In the genomic region with DNA sequence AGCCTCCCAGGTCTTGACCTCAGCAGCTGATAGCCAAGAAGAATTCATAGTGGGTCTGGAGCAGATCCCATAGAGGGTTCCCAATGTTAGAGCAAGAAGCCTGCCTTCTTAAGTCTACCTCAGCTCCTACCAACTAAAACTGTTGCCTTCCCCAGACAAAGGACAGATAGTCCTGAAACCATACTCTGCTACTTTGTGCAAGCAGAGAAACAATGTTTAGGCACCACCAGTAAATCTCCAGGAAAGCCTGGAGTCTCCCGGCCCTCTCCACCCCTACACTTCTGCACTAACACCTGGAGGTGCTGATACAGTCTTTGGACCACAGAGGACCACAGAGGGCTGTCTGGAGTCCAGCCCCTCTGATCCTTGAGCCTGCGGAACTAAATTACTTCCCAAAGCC, we compare ENCODE assay signal across 17 mouse cellular contexts. TPM values are rescaled to one million over a fixed set of nuclear protein-coding genes. Genes with fewer than 3 reads are reported as not detected.
DNase-seq lines count a peak whose midpoint lies in the region; ATAC-seq and TF ChIP-seq lines count a peak whose summit lies in the region.
"Had no signal": no experiment of that assay in that cellular context is flagged by ENCODE, and none has a peak within 500 bp of the region (broad histone marks: within the 10 kb centered on the region; RNA-seq: fewer than 3 reads in every experiment).

No protein-coding gene starts in this region.

- no peaks in the 10 kb centered on the region for H3K9me3 ChIP-seq in heart, embryonic 10.5 days
- H3K9me3 ChIP-seq in liver, postnatal 0 days (ENCODE audit: low read length) = no peaks in the 10 kb centered on the region
- H3K9me3 ChIP-seq in forebrain, postnatal 0 days (ENCODE audit: low read length) = no peaks in the 10 kb centered on the region

- TF ChIP-seq EP300 in liver, postnatal 0 days (IDR thresholded peaks at IDR 0.05; ENCODE audit: low read depth) = no peak

- peak; percentile 6 for DNase-seq in cerebellum, adult 11-12 months
- no peak for DNase-seq in cerebellum, adult 18-20 months
- DNase-seq in heart, embryonic 10.5 days (ENCODE audit: low spot score) = peak; percentile 72
- no peak for DNase-seq in heart, adult 8-10 months (ENCODE audit: low spot score)
- DNase-seq in liver = peak; percentile 0
- no peak for DNase-seq in liver, postnatal 0 days
- DNase-seq in forebrain, postnatal 0 days = no peak
- no peak for DNase-seq in adrenal gland, postnatal 4 days (ENCODE audit: low spot score in 2 of 2)
- DNase-seq: adrenal gland, adult 8-10 months; gastrocnemius, postnatal 10 days; kidney, adult 2 months; kidney, postnatal 10 days; thymus, postnatal 14 days had no signal

- H3K27ac ChIP-seq in heart, embryonic 10.5 days = no peak overlapping the region
- H3K27ac ChIP-seq in liver, postnatal 0 days (ENCODE audit: low read depth) = no peak overlapping the region
- H3K27ac ChIP-seq in forebrain, postnatal 0 days (ENCODE audit: low read depth, low read length) = peak overlapping the region; percentile 73

- H3K27me3 ChIP-seq in heart, embryonic 10.5 days (ENCODE audit: insufficient read depth, poor library complexity, severe bottlenecking) = peaks cover 5% of the 10 kb centered on the region; the same call in 1 of the 2 replicates
- no peaks in the 10 kb centered on the region for H3K27me3 ChIP-seq in liver, postnatal 0 days (ENCODE audit: insufficient read depth, low read length)
- no peaks in the 10 kb centered on the region for H3K27me3 ChIP-seq in forebrain, postnatal 0 days (ENCODE audit: insufficient read depth, low read length)

- no peak overlapping the region for H3K9ac ChIP-seq in liver, postnatal 0 days (replicated peaks)
- H3K9ac ChIP-seq in forebrain, postnatal 0 days = no peak overlapping the region

- TF ChIP-seq CTCF in liver, postnatal 0 days (IDR thresholded peaks at IDR 0.05; ENCODE audit: low read depth) = no peak
- TF ChIP-seq CTCF in forebrain, postnatal 0 days (IDR thresholded peaks at IDR 0.05; ENCODE audit: low read depth) = no peak

- H3K4me2 ChIP-seq in liver, postnatal 0 days (ENCODE audit: low read depth, low read length) = no peak overlapping the region
- H3K4me2 ChIP-seq in forebrain, postnatal 0 days (ENCODE audit: low read depth) = no peak overlapping the region
- H3K4me2 ChIP-seq: heart, embryonic 11.5 days had no signal

- 67% methylated on average over 2 of the region's 2 CpGs for WGBS in heart, embryonic 10.5 days
- 87% methylated on average over 2 of the region's 2 CpGs for WGBS in liver, postnatal 0 days (ENCODE audit: insufficient replicate concordance)
- 75% methylated on average over 2 of the region's 2 CpGs for WGBS in forebrain, postnatal 0 days

- H3K4me3 ChIP-seq in heart, embryonic 10.5 days = no peak overlapping the region
- no peak overlapping the region for H3K4me3 ChIP-seq in liver, postnatal 0 days (ENCODE audit: low read depth, low read length)
- H3K4me3 ChIP-seq in forebrain, postnatal 0 days (ENCODE audit: low read depth, low read length) = no peak overlapping the region
- H3K4me3 ChIP-seq: megakaryocyte, embryonic 14.5 days had no signal

- H3K4me1 ChIP-seq in heart, embryonic 10.5 days = peaks cover 39% of the 10 kb centered on the region
- H3K4me1 ChIP-seq in liver, postnatal 0 days (ENCODE audit: insufficient read depth) = peaks cover 5% of the 10 kb centered on the region; the same call in 1 of the 2 replicates
- H3K4me1 ChIP-seq in forebrain, postnatal 0 days (ENCODE audit: insufficient read depth) = peaks cover 16% of the 10 kb centered on the region; the same call in 1 of the 2 replicates

- H3K36me3 ChIP-seq in heart, embryonic 10.5 days = peaks cover 7% of the 10 kb centered on the region; the same call in 1 of the 2 replicates
- no peaks in the 10 kb centered on the region; the same call in 1 of the 2 replicates for H3K36me3 ChIP-seq in liver, postnatal 0 days (replicated peaks; ENCODE audit: insufficient read depth, low read length)
- H3K36me3 ChIP-seq in forebrain, postnatal 0 days (ENCODE audit: insufficient read depth) = no peaks in the 10 kb centered on the region

- ATAC-seq in liver, postnatal 0 days = no peak
- no peak for ATAC-seq in forebrain, postnatal 0 days
- ATAC-seq: inflammation-experienced regulatory T-cells, adult 6 months; midbrain, embryonic 16.5 days had no signal

RNA-seq across cellular contexts. Expression of gene Kctd21, which starts 12.5 kb away (rescaled TPM):
- polyA plus RNA-seq in heart, embryonic 10.5 days (2016; fragmentation: Nextera tagmentation; extraction: Ambion mirVana) = 4.1 and 4.6 TPM in 2 replicates
- 1 to 10 TPM; 3.0 to 5.0 (median 3.8) TPM for total RNA-seq in heart, adult 8-10 months (2022)
- 1.1 and 1.2 TPM in 2 replicates for polyA plus RNA-seq in liver, postnatal 0 days (2015; fragmentation: Nextera tagmentation; extraction: Ambion mirVana)
- 3.9 and 4.9 TPM in 2 replicates for total RNA-seq in forebrain, postnatal 0 days (2014; rRNA removed)
- 2.4 and 3.1 TPM in 2 replicates for polyA plus RNA-seq in forebrain, postnatal 0 days (2015; fragmentation: Nextera tagmentation; extraction: Ambion mirVana)
- total RNA-seq in adrenal gland, postnatal 4 days (2021) = 1 to 10 TPM; 2.2 to 3.3 TPM

RNA-seq across cellular contexts. Expression of gene Usp35, which starts 12.8 kb away (rescaled TPM):
- polyA plus RNA-seq in heart, embryonic 10.5 days (2016; fragmentation: Nextera tagmentation; extraction: Ambion mirVana) = 1.1 and 2.3 TPM in 2 replicates
- total RNA-seq in heart, adult 8-10 months (2022) = 1 to 10 TPM in 2 of 4 experiments, under 1 TPM in 2; 0.72 to 1.0 (median 0.86) TPM
- polyA plus RNA-seq in liver, postnatal 0 days (2015; fragmentation: Nextera tagmentation; extraction: Ambion mirVana) = 0.14 and 0.18 TPM in 2 replicates
- total RNA-seq in forebrain, postnatal 0 days (2014; rRNA removed) = 14.8 and 15.0 TPM in 2 replicates
- polyA plus RNA-seq in forebrain, postnatal 0 days (2015; fragmentation: Nextera tagmentation; extraction: Ambion mirVana) = 2.6 and 3.8 TPM in 2 replicates
- 1 to 10 TPM; 8.5 to 8.6 TPM for total RNA-seq in adrenal gland, postnatal 4 days (2021)

RNA-seq across cellular contexts. Expression of gene Alg8, which starts 26.8 kb away (rescaled TPM):
- 47.3 and 53.4 TPM in 2 replicates for polyA plus RNA-seq in heart, embryonic 10.5 days (2016; fragmentation: Nextera tagmentation; extraction: Ambion mirVana)
- total RNA-seq in heart, adult 8-10 months (2022) = 1 to 10 TPM; 4.8 to 5.3 (median 4.9) TPM
- 14.5 and 16.2 TPM in 2 replicates for polyA plus RNA-seq in liver, postnatal 0 days (2015; fragmentation: Nextera tagmentation; extraction: Ambion mirVana)
- total RNA-seq in forebrain, postnatal 0 days (2014; rRNA removed) = 3.5 and 7.5 TPM in 2 replicates
- 8.6 and 10.6 TPM in 2 replicates for polyA plus RNA-seq in forebrain, postnatal 0 days (2015; fragmentation: Nextera tagmentation; extraction: Ambion mirVana)
- 10 to 100 TPM; 19.3 to 20.3 TPM for total RNA-seq in adrenal gland, postnatal 4 days (2021)

RNA-seq across cellular contexts. Expression of gene Ndufc2, which starts 55.1 kb away (rescaled TPM):
- 380 and 484 TPM in 2 replicates for polyA plus RNA-seq in heart, embryonic 10.5 days (2016; fragmentation: Nextera tagmentation; extraction: Ambion mirVana)
- total RNA-seq in heart, adult 8-10 months (2022) = 100 to 1,000 TPM; 498 to 518 (median 508) TPM
- 323 and 339 TPM in 2 replicates for polyA plus RNA-seq in liver, postnatal 0 days (2015; fragmentation: Nextera tagmentation; extraction: Ambion mirVana)
- total RNA-seq in forebrain, postnatal 0 days (2014; rRNA removed) = 384 and 445 TPM in 2 replicates
- polyA plus RNA-seq in forebrain, postnatal 0 days (2015; fragmentation: Nextera tagmentation; extraction: Ambion mirVana) = 631 and 789 TPM in 2 replicates
- 100 to 1,000 TPM; 314 to 350 TPM for total RNA-seq in adrenal gland, postnatal 4 days (2021)

Comparison
In these comparisons a context has a peak if more than half of its experiments do, and no peak if none do; other contexts are left out.
1. DNase-seq: peak in cerebellum, adult 11-12 months (single experiment), heart, embryonic 10.5 days (single experiment) and liver (single experiment); none in cerebellum, adult 18-20 months (0 of 2), heart, adult 8-10 months (single experiment), liver, postnatal 0 days (single experiment), forebrain, postnatal 0 days (single experiment) and adrenal gland, postnatal 4 days (0 of 2).